Mouse (Mus musculus) midbrain, embryonic 14.5 days (tissue): ENCODE data around the gene Msi1. TPM values are rescaled to one million over a fixed set of nuclear protein-coding genes. Genes with fewer than 3 reads are reported as not detected.
A peak's percentile ranks its signal among the peaks of the same experiment; 100 is the strongest.

Source experiments
- ATAC-seq: fragments of 200-750 bp; cut with Nextera tagmentation; 2 replicates; pipeline ENCODE4 v1.8.0; 2017; ENCODE audit warnings: moderate number of reproducible peaks, moderate library complexity; ENCODE audit not compliant: low FRiP score, low TSS enrichment
- DNase-seq: peaks from one replicate; pipeline ENCODE4 v3.0.0-alpha.2; 2015
- H3K27ac ChIP-seq: fragments of 300-500 bp; sonication (generic); replicated peaks from 2 replicates; pipeline ENCODE4 v1.5.1; 2014; ENCODE audit warnings: mild to moderate bottlenecking, low read depth, low read length, moderate library complexity
- H3K27me3 ChIP-seq: fragments of 300-500 bp; sonication (generic); 2 replicates; pipeline ENCODE4 v1.6.1; 2014; ENCODE audit warnings: low read length, control low read depth, mixed read lengths; ENCODE audit not compliant: control insufficient read depth, insufficient read depth
- H3K36me3 ChIP-seq: fragments of 300-500 bp; sonication (generic); 2 replicates; pipeline ENCODE4 v1.6.1; 2014; ENCODE audit warnings: low read length, control low read depth; ENCODE audit not compliant: control insufficient read depth, insufficient read depth
- H3K4me1 ChIP-seq: fragments of 300-500 bp; sonication (generic); 2 replicates; pipeline ENCODE4 v1.6.1; 2014; ENCODE audit warnings: mild to moderate bottlenecking, antibody characterized with exemption, low read length, control low read depth; ENCODE audit not compliant: control insufficient read depth, insufficient read depth
- H3K4me2 ChIP-seq: fragments of 300-500 bp; sonication (generic); 2 replicates; pipeline ENCODE4 v1.6.1; 2014; ENCODE audit warnings: mild to moderate bottlenecking, low read length, moderate library complexity
- H3K4me3 ChIP-seq: fragments of 300-500 bp; sonication (generic); replicated peaks from 2 replicates; pipeline ENCODE4 v1.5.1; 2014; ENCODE audit warnings: low read depth, low read length
- H3K9ac ChIP-seq: fragments of 300-500 bp; sonication (generic); replicated peaks from 2 replicates; pipeline ENCODE4 v1.6.1; 2014; ENCODE audit warnings: mild to moderate bottlenecking, low read length, moderate library complexity
- H3K9me3 ChIP-seq: fragments of 300-500 bp; sonication (generic); 2 replicates; pipeline ENCODE4 v1.6.1; 2016; ENCODE audit warnings: low read length, control low read depth, mixed read lengths; ENCODE audit not compliant: control insufficient read depth
- WGBS: fragments of 180-500 bp; shearing (Covaris S2); extraction: QIAGEN DNeasy Blood & Tissue Kit; methylation state at CpG from one replicate; pipeline ENCODE4 v1.1.7; 2014; 5-methylcytosine and 5-hydroxymethylcytosine counted together
- polyA plus RNA-seq: library from polyadenylated mRNA; unstranded; fragments of >200 nt; fragmentation: Nextera tagmentation; extraction: Ambion mirVana; gene quantifications from 2 replicates; pipeline ENCODE4 v1.2.1, GENCODE M21; 2014

Msi1 gene
- polyA plus RNA-seq, 1 experiment from 2014 or later = 101 TPM

GRCm38 (mm10) chr5:115431061-115431897 is 1.9 kb downstream of the Msi1 start:
- peaks cover 17% of the 10 kb centered on the region for H3K36me3 ChIP-seq
- peak overlapping the region; percentile 96 for H3K4me2 ChIP-seq
- WGBS = 3% methylated on average over 14 of the region's 14 CpGs
- H3K9me3 ChIP-seq = no peaks in the 10 kb centered on the region
- DNase-seq (peak; percentile 84), ATAC-seq (no peak)
- H3K4me1 ChIP-seq = peaks cover 52% of the 10 kb centered on the region
- no peaks in the 10 kb centered on the region for H3K27me3 ChIP-seq
- peak overlapping the region; percentile 100 for H3K9ac ChIP-seq
- H3K27ac ChIP-seq = peak overlapping the region; percentile 100
- peak overlapping the region; percentile 93 for H3K4me3 ChIP-seq

DNA sequence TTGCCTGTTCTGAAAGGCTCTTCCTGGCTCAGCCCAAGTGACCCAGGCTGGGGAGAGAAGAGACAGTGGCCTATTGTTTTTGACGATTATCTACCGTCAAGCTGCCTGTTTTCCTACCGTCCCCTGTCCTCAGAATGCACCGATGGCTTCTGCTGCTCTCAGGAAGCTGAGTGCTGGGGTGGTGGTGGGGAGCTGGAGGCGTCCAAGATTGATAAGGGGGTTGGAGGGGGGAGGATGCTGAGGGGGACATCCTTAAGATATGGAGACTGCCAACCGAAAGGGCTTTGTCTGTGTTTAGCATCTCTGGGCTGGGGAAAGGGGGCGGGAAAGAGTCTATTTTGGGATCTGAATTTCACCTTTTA is 2.5 kb downstream of the Msi1 start:
- DNase-seq (no peak), ATAC-seq (no peak)
- H3K36me3 ChIP-seq = peaks cover 17% of the 10 kb centered on the region
- peak overlapping the region; percentile 93 for H3K4me3 ChIP-seq
- peak overlapping the region; percentile 100 for H3K9ac ChIP-seq
- no peaks in the 10 kb centered on the region for H3K27me3 ChIP-seq
- H3K4me2 ChIP-seq = peak overlapping the region; percentile 96
- under 1% methylated on average over 7 of the region's 7 CpGs for WGBS
- no peaks in the 10 kb centered on the region for H3K9me3 ChIP-seq
- H3K4me1 ChIP-seq = peaks cover 56% of the 10 kb centered on the region
- H3K27ac ChIP-seq = peak overlapping the region; percentile 100

- Histone ChIP-seq H3K9ac (peak overlapping the region; percentile 100), H3K27ac (peak overlapping the region; percentile 100), H3K4me3 (peak overlapping the region; percentile 93), H3K36me3 (peaks cover 19% of the 10 kb centered on the region), H3K4me2 (peak overlapping the region; percentile 96), H3K9me3 (no peaks in the 10 kb centered on the region), H3K4me1 (peaks cover 62% of the 10 kb centered on the region), H3K27me3 (no peaks in the 10 kb centered on the region)
- DNase-seq (peak; percentile 30), ATAC-seq (no peak)
- WGBS = 11% methylated on average over 11 of the region's 11 CpGs
These were observed 3.0 kb downstream of the Msi1 start for GRCm38 (mm10) chr5:115432395-115432794.

DNA sequence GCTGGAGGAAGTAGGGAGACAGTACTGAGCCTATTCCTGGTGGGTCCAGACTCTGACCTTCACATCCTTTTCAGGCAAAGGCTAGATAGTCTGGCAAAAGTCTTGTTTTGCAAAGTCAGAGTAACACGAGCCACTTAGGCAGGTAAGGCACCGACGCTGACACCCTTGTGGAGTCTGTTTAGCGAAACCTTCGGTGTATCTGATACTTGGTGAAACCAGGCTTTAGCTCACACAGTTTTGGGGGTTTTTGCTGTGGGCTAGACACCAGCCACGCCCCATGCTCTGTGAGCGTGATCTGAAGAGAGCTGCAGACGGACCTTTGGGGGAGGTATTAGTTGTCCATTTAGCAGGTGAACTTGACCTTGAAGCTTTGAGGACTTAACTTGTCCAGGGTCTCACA is 3.8 kb downstream of the Msi1 start:
- ATAC-seq (no peak), DNase-seq (peak; percentile 23)
- H3K27me3 ChIP-seq = no peaks in the 10 kb centered on the region
- H3K9ac ChIP-seq = peak overlapping the region; percentile 100; the same call in 1 of the 2 replicates
- H3K4me1 ChIP-seq = peaks cover 66% of the 10 kb centered on the region
- H3K27ac ChIP-seq = peak overlapping the region; percentile 100
- no peaks in the 10 kb centered on the region for H3K9me3 ChIP-seq
- H3K4me2 ChIP-seq = peak overlapping the region; percentile 96
- peaks cover 22% of the 10 kb centered on the region for H3K36me3 ChIP-seq
- H3K4me3 ChIP-seq = peak overlapping the region; percentile 93
- WGBS = 43% methylated on average over 8 of the region's 8 CpGs

GRCm38 (mm10) chr5:115434280-115434852 is 5.0 kb downstream of the Msi1 start:
- H3K36me3 ChIP-seq = peaks cover 34% of the 10 kb centered on the region
- 6% methylated on average over 11 of the region's 11 CpGs for WGBS
- H3K4me1 ChIP-seq = peaks cover 70% of the 10 kb centered on the region
- no peak for ATAC-seq
- peak overlapping the region; percentile 100 for H3K27ac ChIP-seq
- DNase-seq = peak; percentile 52
- peak overlapping the region; percentile 96 for H3K4me2 ChIP-seq
- H3K27me3 ChIP-seq = no peaks in the 10 kb centered on the region
- H3K9ac ChIP-seq = peak overlapping the region; percentile 73
- no peaks in the 10 kb centered on the region for H3K9me3 ChIP-seq
- peak overlapping the region; percentile 31 for H3K4me3 ChIP-seq

DNA sequence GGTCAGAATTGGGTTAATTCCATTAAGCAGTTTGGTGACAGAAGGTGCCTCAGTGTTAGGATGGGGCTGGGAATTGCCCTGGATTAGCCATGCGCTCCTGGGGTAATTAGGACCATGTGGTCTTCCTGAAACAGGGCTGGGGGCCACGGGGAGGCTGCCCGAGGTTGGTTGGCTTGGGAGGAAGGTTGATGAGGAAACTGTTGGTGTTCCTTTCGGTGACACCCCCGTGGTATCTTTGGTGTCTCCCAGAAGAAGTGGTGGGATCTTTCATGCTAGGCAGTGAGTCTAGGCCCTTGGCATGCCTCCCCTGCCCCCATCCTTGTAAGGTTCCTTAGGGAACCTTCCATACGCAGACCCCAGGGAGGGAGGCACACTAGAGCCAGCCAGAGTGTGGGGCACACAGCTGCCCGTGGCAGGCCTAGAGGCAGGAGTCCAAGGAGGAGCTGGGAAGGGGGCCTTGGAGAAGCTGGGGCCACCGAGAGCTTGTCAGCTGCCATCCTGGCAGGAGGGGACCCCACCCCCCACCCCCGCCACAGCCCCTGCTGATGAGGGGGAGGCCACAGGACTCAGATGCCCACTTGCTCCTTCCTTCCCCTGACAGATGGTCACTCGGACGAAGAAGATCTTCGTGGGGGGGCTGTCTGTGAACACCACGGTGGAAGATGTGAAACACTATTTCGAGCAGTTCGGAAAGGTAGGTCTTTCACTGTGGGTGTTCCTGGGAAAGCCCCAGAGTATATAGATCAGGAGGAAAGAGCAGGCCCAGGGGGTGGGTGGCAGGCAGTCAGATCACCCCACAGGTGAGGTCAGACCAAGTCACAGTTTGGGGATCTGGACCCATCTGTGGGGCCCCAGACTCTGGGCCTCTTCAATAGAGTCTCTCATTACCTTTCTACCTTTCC is 5.7 kb downstream of the Msi1 start:
- Histone ChIP-seq H3K4me3 (peak overlapping the region; percentile 31), H3K9me3 (no peaks in the 10 kb centered on the region), H3K27me3 (no peaks in the 10 kb centered on the region), H3K36me3 (peaks cover 41% of the 10 kb centered on the region), H3K4me2 (peak overlapping the region; percentile 96), H3K4me1 (peaks cover 70% of the 10 kb centered on the region), H3K9ac (peak overlapping the region; percentile 73), H3K27ac (peak overlapping the region; percentile 100)
- ATAC-seq = no peak
- DNase-seq = peak; percentile 60
- WGBS = 4% methylated on average over 15 of the region's 15 CpGs

DNA sequence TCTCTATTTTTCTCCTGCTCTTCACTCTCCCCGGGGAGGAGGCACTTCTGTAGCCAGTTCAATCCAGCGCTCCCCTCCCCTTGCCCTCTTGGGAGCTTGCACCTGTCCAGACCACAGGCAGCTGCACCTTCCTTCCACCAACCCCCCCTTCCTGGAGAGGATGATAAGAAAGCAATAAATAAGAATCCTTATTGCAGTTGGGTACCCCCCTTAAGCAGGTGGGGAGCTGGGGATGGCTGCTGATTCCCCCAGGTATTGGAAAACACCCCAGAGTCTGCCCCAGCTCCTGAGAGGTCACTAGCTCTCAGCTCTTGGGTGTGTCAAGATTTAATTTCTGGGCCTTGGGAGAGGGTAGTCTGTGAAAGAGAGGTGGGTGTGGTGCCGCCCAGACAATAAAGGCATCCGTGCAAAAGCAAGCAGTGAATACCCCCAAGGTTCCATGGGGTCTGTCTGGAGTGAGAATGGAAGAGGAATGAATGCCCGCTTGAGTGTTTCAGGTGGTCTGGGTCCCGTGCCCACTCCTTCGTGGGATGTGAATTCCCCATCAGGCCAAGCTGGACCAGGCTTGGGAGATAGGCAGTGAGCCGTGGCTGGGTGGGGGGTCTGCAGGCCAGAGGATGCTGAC is 6.5 kb downstream of the Msi1 start:
- Histone ChIP-seq H3K9me3 (no peaks in the 10 kb centered on the region), H3K4me3 (peak overlapping the region; percentile 31), H3K27me3 (no peaks in the 10 kb centered on the region), H3K36me3 (peaks cover 48% of the 10 kb centered on the region), H3K9ac (peak overlapping the region; percentile 73), H3K4me2 (peak overlapping the region; percentile 96), H3K4me1 (peaks cover 70% of the 10 kb centered on the region), H3K27ac (peak overlapping the region; percentile 100)
- DNase-seq = peak; percentile 58
- ATAC-seq = no peak
- under 1% methylated on average over 8 of the region's 8 CpGs for WGBS
